Mouse (Mus musculus) yolk sac, embryonic 10.5 days (tissue): ENCODE results near the gene Rpa1.
"Not testable (repeated sequence)": the region's sequence is repeated elsewhere in the genome, so short reads cannot be mapped to it uniquely, and the experiment has no call there.

Experiments
- DNase-seq: peaks from one replicate; pipeline ENCODE4 v3.0.0-alpha.2; 2017; ENCODE audit warnings: low spot score

Rpa1 gene

GRCm38 (mm10) chr11:75285893-75286467, 62.1 kb downstream of the Rpa1 start:
- no peak for DNase-seq

DNA sequence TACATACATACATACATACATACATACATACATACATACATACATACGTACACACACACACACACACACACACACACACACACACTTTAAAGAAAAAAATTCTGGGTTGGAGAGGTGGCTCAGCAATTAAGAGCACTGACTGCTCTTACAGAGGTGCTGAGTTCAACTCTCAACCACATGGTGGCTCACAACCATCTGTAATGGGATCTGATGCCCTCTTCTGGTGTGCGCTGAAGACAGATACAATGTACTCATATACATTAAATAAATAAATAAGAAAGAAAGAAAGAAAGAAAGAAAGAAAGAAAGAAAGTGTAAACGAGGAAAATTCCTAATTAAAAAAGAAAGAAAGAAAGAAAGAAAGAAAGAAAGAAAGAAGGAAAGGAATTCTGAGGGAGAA, 64.3 kb downstream of the Rpa1 start:
- not testable (repeated sequence) for DNase-seq

GRCm38 (mm10) chr11:75282496-75283120, 65.5 kb downstream of the Rpa1 start:
- DNase-seq: no peak

GRCm38 (mm10) chr11:75281380-75282256, 66.5 kb downstream of the Rpa1 start:
- no peak for DNase-seq

GRCm38 (mm10) chr11:75280435-75281001, 67.6 kb downstream of the Rpa1 start:
- no peak for DNase-seq

DNA sequence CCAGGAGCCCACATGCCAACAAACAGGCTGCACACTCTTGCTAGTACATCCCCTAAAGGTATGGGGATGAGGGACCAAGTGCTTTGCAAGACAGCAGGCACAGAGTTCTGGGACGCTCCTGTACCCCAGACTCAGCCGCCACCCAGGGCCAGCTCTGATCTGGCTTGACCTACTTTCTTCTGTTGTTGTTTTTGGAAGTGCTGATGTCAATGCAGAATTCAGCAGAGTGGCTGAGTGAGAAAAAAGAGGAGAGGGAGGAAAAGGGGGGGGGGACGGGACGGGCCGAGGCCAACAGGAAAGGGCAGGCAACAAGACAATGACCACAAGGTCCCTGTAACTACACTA, 68.1 kb downstream of the Rpa1 start:
- no peak for DNase-seq

DNA sequence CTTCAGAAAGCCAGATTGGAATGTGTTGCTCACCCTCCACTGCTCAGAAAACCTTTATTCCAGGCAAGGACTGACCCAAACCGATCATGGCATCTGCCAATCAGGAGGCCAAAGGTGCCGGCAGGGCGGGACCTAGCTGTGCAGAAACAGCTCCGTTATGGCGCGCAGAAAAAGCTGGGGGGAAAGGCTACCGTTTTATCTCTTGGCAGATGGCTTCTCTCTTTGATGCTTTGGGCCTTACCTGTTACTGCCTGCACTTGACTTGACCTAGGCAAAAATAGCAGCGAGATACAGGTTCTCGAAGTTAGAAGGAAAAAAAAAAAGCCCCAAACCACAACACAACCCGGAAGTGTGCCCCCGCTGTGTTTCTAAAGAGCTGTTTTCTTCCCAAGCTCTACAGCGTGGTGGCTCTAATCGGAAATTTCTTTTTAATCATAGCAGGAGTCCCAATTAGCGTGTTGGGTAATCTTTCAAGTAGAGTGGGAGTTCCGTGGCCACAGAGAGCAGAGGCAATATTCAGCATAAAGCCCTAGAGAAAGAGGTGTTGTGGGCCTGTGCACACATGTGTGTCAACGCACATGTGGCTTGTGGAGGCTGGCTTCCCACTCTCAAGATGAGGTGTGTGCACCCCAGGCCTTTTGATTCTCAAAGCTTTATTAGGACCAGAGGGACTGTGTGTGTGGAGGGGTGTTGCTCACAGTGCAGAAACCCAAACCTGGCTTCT, 68.6 kb downstream of the Rpa1 start:
- DNase-seq: peak; percentile 64

DNA sequence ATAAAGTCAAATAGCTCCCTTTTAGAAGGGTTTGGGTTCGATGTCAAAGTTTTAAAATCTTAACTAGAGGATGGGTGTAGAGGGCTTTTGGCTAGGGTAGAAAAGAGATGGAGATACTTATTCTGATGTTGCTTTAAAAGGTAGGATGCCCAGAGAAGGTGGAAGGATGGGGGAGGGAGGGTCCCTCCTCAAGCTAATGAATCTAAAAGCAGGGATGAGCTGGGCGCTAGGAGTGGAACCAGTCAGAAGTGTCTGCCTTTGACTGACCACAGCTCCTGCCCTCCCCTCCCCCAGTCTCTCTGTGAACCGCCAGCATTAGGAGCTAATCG, 69.1 kb downstream of the Rpa1 start:
- DNase-seq: no peak

DNA sequence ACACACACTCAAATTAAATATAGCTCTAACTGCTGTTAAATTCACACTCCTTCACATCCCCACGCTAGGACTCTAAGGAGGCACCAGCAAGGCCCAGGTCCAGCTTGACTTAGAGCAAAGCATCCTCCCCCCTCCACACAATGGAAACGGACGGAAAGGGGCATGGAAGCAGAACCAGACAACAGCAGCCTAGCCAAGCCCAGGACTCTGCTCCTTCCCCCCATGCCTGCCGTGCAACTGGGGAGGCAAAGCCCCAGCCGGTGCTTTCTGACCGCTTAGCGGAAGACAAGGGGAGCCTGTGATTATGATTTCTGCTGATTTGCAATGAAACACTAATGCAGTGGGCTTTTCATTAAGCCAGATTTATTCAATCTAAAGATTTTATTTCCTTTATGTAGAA, 70.0 kb downstream of the Rpa1 start:
- DNase-seq: no peak

DNA sequence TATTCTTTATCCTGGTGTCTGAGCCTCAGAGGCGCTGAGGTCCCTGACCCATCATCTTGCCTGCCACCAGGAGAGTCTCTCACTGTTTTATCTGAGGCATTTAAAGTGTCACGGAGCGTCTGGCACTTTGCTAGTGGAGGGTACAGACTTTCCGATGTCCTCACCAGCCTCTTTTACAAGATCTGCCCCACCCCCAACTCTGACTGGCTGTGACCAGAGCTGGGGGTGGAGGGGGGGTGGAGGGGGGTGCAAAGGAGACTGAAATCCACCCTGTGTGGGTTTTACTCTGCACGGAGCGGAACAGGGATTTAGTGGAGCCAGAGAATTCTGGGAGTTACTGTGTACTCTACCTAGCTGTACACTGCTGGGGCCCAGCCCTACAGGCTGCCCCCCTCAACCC, 73.1 kb downstream of the Rpa1 start:
- DNase-seq: no peak

- DNase-seq: no peak
These were observed 74.7 kb downstream of the Rpa1 start for GRCm38 (mm10) chr11:75273466-75273865.

- DNase-seq: no peak
These were observed 77.1 kb downstream of the Rpa1 start for GRCm38 (mm10) chr11:75270985-75271434.

DNA sequence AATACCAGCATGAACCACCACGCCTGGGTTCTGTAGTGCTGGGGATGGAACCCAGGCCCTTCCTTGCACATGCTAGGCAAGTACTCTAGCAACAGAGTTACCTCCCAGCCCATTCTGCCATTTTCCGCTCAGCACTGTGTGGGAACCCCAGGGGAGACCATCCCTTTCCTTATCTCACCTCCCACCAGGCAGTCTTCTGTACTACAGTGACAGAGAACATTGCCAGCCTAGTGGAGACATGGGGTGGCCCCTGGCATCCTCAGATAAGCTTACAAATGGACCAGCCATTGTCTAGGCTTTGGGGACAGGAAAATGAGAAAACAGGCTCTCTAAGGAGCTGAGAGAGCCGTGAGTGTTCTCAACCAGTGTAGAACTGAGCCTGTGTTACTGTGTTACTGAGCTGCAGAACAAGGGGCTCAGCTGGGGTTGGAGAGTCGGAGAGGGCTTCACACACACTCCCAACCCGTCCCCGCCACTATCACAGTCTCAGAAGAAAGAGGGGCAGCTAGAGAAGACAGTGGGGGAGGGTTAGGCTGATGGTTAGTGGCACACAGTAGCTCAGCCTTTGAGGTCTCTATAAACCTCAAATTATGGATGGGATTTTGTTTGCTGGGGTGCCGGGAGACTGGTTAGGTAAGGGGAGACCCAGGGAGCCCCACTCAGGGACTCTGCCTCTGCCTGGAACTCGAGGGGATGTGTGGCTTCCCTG, 77.7 kb downstream of the Rpa1 start:
- DNase-seq: no peak

GRCm38 (mm10) chr11:75269213-75269612, 78.9 kb downstream of the Rpa1 start:
- DNase-seq: no peak

- DNase-seq: no peak
These were observed 79.6 kb downstream of the Rpa1 start for GRCm38 (mm10) chr11:75268492-75268891.

DNA sequence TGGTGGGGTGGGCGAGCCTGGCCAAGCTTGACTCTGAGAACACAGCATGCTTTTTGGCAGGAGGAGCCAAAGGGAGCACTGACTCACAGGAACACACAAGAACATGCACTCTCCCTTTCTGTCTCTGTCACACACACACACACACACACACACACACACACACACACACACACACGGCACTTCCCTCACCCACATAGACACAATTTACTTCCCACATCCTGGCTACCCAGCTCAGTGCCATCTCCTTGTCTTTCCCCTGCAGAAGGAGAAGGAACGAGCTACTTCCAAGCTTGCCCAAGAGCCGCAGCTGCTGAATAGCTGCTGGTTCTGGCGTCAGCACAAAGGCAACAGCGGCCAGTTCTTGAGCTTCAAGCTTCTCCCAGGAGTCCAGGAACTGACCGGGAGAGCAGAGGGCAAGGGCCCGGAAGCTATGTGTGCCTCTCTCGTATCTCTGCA, 80.3 kb downstream of the Rpa1 start:
- peak; percentile 63 for DNase-seq

- no peak for DNase-seq
These were observed 82.6 kb downstream of the Rpa1 start for GRCm38 (mm10) chr11:75265545-75265944.

DNA sequence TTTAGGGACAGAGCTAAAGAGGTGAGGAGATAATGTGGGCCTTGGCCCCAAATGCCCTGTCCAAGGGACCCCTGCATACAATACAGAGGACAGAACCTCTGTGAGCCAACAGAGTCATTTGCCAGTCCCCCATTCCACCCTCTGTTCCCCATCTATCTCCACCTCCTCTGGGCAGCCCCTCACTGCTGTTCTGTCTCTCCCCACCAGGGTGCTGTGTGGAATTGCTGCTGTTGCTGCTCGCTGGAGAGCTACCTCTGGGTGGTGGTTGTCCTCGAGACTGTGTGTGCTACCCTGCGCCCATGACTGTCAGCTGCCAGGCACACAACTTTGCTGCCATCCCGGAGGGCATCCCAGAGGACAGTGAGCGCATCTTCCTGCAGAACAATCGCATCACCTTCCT, 83.6 kb downstream of the Rpa1 start:
- no peak for DNase-seq

GRCm38 (mm10) chr11:75263964-75264312, 84.2 kb downstream of the Rpa1 start:
- no peak for DNase-seq

DNA sequence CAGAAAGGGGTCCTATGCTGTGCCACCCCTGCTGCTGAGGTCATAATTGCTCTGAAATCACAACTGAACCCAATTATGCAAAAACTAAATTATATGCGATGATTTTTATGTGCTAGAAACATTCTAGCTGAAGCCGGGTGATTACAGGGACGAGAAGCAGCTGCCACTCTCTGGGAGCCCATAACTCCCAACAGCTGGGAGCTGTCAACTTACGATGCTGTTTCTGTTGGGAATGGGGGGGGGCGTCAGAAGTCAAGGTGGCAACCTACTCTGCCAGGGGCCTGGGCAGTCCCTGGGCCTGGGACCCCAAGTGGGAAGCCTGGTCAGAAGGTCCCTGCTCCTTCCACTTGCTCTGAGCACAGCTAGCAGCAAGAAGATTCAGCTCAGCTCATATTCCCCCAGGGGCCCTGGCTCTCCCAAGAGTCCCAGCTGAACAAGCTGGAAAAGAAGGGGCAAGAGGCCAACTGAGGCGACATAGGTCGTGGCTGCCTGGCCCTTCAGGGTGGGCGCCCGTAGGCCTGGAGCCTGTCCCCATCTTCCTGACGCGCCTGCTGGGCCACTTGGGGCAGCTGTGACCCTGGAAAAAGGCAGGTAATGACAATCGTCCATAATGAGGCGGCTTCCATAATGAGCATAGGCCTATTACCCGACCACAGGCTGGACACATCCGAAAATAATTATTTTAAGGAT, 84.7 kb downstream of the Rpa1 start:
- no peak for DNase-seq

GRCm38 (mm10) chr11:75262791-75263190, 85.3 kb downstream of the Rpa1 start:
- DNase-seq: no peak
